Mouse (Mus musculus) gastrocnemius, postnatal 14 days (tissue): Measurements from ENCODE around the gene Spata2l. TPM values are rescaled to one million over a fixed set of nuclear protein-coding genes. Genes with fewer than 3 reads are reported as not detected.
"Not testable (repeated sequence)": the region's sequence is repeated elsewhere in the genome, so short reads cannot be mapped to it uniquely, and the experiment has no call there.

ENCODE experiments used
- DNase-seq: peaks from one replicate; pipeline ENCODE4 v3.0.0; 2021; ENCODE audit warnings: mixed read lengths
- intact Hi-C: fragments of 180-260 bp; cut with DNase I; formaldehyde crosslinking; loops from one replicate; pipeline ENCODE4 v1.15.1; 2025; ENCODE audit warnings: low total_unique reads
- total RNA-seq, 2 experiments: library from RNA; stranded (reverse); gene quantifications; 2 replicates each; pipeline ENCODE4 v1.2.3; 2021

Spata2l gene
- total RNA-seq, 2 experiments from 2014 or later, result 0.86 to 1.4 TPM

DNA sequence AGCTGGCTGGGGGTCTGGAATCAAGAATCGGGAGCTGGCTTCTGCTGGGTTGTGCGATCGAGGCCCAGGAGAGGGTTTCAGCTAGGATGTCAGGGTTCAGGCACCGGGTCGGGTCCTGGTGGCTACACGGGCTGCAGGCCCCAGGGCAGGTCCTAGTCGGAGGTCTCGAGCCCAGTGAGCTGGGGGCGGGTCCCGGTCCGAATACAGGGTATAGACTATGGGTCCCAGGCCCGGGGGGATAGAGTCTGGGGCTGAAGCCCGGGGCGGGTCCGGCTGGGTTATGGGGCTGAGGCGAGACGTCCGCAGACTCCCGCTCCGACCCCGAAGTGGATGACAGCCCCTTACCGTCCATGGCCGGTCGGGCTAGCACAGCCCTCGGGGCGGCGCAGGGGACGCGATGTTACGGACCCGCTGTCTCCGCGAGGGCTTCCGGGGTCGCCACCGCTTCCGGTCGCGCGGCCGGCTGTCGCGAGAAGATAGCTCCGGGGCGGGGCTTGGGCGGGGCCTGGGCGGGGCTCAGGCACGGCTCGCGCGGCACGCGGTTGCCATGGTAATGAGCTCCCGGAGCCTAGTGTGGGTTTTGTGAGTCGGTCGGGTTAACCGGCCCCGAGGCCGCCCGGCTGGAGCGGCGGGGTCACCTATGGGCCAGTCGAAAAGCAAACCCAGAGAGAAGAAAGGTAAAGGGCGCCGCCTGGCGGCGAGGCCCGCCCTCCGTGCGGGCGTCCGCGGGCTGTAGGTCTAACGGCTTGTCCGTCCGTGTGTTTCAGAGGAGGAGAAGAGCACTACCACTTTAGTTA, 23.5 kb downstream of the Spata2l start, which contains the start of the genes Chmp1a and Spata33:
Gene Chmp1a (minus strand): TSS at position 443 of the 797 bp plus-strand sequence.
Gene Spata33 (plus strand): TSS at position 512 of the 797 bp plus-strand sequence.
- peak; percentile 88 for DNase-seq
- intact Hi-C loops, result no loop called here

DNA sequence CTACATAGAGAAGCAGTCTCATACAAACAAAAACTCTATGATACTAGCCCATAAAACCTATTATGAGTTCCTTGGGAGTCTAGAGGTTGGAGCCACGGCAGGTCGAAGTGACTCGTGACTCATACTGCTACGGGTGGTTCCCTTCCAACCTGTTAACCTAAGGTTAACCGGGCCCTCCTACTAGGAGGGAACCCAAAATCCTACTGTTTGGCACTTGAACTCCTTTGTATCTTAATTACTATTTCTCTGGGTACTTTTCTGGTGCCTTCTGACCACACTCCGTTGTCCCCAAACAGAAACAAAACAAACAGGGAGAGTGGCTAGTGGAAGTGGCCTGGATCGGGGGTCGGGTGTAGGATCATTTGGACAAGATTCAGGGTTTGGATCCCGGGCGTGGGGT, 24.2 kb downstream of the Spata2l start:
- no peak for DNase-seq
- intact Hi-C loops, result no loop called here

DNA sequence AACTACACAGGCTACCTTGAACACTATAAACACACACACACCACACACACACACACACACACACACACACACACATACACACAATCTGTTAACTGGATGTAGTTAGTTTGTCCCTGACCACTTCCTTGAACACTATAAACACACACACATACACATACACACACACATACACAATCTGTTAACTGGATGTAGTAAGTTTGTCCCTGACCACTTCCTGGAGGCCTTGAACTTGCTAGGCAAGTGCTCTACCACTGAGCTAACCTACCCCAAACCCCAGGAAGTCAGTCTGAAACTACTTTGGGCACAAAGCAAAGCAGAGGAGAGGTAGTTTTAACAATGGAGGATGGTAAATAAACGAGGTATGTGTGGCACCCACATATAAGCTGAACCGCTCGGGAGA, 32.5 kb downstream of the Spata2l start:
- intact Hi-C loops, result loop anchor here (5.0 kb wide), 1 partner anchor 96 kb away; no protein-coding TSS in a partner anchor
- no peak for DNase-seq

DNA sequence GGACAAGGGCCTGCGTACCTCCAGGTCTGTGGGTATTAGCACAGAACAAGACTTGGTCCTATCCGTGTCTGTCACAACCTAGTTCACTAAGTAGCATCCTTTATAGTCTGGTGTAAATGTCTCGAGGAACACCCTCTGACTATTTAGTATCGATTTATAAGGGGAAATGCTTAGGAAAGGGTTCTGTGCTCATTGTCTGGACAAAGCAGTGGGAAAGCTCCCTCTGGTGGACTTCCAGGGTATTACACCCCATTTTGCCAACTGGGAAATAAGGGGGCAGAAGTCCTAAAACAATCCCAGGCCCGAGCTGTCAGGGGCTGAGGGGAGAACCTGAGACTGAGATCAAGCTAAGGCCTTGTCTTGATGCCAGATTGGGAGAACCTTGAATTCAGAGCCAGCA, 33.7 kb downstream of the Spata2l start:
- intact Hi-C loops, result loop anchor here (5.0 kb wide), 1 partner anchor 95 kb away; no protein-coding TSS in a partner anchor
- DNase-seq, result peak; percentile 64

DNA sequence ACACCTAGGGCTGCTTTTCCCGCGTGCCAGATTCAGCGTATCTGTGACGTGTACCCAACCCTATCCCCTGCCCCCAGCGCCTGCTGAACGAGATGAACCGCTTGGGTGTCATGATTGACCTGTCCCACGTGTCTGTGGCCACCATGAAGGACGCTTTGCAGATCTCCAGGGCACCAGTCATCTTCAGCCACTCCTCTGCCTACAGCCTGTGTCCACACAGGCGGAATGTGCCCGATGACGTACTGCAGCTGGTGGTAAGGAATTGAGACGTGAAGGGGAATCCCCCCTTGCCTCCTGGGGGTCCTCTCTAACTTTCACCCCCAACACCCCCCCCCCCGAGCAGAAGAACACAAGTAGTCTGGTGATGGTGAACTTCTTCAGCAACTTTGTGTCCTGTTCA, 36.2 kb downstream of the Spata2l start:
- DNase-seq, result no peak
- intact Hi-C loops, result loop anchor here (5.0 kb wide), 1 partner anchor 93 kb away; no protein-coding TSS in a partner anchor

DNA sequence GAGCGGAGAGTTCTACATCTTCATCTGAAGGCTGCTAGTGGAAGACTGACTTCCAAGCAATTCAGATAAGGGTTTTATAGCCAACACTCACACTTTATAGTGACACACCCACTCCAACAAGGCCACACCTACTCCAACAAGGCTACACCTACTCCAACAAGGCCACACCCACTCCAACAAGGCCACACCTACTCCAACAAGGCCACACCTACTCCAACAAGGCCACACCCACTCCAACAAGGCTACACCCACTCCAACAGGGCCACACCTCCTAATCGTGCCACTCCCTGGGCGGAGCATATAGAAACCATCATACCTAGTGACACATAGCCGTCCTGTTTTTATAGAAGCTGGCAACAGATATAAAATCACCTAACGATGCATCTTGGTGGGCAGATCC, 39.0 kb downstream of the Spata2l start:
- DNase-seq, intact Hi-C loops: not testable (repeated sequence)

DNA sequence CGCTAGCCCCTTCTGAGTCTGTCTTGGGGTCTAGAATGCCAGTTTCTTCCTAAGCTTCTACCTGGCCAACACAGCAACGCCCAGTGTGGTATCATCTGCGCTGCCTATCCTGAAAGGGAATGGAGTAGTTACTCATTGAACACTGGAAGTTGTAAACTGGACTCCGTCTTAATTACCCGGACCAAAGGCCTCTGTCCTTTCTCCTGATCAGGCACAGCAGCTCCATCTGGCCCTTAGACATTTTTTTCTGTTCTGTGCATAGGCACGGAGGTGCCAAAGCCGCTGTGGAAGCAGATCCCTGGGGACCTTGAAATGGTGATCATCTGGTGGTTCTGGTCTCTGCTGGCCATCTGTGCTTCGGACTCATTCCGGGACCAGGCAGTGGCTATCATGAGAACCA, 42.3 kb downstream of the Spata2l start:
- DNase-seq, result no peak
- intact Hi-C loops, result no loop called here

DNA sequence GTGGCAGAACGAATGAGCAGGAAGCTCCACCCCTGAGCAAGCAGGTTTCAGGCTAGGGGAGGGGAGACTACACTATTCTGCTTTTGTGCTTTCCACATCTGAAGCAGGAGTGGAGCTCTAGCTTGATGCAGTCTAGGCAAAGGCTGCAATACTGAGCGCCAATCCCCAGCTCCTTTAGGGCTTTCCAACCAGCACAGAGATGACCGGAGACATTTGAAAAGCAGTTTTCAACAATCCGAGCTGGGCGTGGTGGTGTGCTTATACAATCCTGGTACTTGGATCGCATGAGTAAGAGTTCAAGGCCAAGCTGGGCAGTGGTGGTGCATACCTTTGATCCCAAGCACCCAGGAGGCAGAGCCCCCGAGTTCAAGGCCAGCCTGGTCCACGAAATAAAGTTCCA, 44.1 kb downstream of the Spata2l start:
- intact Hi-C loops, result no loop called here
- DNase-seq, result no peak

DNA sequence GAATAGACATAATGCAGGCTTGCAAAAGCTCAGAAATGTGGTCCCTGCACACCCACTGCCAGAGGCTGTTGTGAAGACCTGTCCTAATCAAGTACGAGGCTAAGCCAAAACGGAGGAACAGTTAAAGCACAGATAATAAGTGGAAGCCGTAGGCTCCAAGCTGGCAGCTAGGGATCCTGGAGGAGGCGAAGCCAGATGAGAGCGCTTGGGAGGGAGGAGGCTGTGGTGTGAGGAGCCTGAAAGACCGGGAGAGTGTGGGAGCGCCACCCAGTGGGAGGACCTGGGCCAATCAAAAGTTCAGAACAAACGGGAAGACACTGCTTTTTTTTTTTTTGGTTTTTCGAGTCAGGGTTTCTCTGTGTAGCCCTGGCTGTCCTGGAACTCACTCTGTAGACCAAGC, 45.4 kb downstream of the Spata2l start:
- DNase-seq, result peak; percentile 85

DNA sequence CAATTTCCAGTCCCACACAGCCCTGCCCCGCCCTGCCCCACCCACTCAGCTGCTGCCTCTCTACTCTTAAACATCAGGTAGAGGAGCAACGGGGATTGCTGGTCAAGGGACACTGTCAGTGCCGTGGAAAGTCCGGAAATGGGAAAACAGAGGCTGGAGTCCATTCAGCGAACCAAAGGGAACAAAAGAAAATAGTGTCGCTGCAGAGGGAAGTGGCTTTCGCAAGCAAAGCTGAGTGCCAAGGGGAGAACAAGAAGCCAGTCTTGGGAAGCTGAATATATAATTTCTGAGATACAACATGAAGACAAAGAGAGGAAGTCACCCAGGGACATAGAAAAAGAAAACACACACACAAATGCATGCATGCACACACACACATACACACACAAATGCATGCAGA, 47.2 kb downstream of the Spata2l start:
- intact Hi-C loops, result loop anchor here (5.0 kb wide), 1 partner anchor 42 kb away; no protein-coding TSS in a partner anchor
- no peak for DNase-seq

More for the DNA sequence above, 45.4 kb downstream of the Spata2l start:
- intact Hi-C loops, result no loop called here

DNA sequence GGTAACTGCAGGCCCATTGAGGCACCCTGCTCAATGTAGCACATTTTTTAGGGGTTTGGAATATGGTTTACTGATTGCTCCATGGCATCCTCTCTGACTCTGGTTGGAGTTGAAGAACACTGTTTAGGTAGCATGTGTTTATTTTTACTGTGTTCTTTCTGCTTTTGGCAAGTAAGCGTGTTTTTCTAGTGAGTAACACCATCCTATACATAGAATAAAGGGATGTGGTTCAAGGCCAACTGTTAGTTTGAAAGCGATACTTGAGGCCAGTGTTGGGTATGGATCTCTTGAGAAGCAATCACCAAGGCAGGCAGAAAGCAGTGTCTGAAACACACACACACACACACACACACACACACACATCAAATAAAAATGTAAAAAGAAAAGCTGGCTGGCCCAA, 48.0 kb downstream of the Spata2l start:
- intact Hi-C loops, result loop anchor here (5.0 kb wide), 1 partner anchor 41 kb away; no protein-coding TSS in a partner anchor
- DNase-seq, result no peak

DNA sequence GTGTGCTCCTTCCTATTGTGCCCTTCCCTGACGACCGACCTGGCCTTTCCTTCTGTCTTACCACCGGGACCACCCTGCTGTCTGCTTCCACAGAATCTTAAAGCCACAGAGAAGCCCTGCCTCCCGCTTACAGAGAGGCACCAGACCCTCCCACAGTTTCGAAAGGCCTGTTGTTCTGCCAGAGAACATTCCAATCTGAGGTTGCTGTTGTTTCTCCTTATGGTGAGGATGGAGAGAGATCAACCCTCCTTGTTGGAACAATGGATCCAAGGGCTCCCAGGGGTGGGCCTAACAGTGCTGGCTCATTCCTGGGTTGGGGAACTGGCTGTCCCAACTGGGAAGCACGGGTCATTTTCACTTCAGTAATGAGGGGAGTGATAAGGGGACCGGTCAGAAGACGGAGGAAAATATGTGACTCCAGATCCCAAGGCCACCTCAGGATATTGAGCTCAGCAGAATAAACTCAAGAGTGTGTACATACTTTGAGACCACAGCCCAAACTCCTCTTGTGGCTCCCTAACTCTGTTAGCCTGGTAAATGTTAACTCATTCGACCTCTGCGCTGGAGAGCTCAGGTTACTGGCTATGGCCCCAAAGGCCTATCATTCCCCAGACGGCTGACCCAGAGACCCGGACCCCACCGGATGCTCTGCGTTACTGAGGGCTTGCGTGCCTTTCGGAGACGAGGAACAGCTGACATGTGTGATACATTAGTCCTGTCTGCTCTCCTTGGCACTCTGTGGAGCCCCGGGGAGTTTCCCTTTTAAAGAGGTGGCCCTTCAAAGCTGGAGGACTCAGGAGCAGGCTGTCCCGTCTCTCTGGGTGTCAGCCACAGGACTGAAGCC, 50.2 kb downstream of the Spata2l start, which contains the start of gene Dpep1:
Gene Dpep1 (plus strand): TSS at position 677 of the 844 bp plus-strand sequence.
- peak; percentile 58 for DNase-seq
- intact Hi-C loops, result loop anchor here (5.0 kb wide), 1 partner anchor 38 kb away; no protein-coding TSS in a partner anchor

DNA sequence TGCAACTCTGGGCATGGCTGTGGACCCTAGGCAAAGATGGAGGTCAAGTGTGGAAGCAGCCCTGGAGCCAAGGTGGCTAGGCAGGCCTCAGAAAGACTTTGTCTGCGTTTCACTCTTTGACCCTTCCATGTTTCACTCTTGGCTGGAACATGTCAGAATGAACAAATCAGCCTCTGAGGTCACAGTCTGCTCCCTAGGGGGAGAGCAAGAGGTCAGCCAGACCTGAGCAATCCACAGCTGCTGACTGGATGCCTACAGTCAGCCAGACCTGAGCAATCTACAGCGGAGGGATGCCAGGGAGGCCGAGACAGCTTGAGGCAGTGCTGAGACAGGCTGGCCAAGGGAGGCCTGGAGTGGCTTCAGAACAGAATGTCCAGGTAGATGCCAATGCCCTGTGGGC, 54.6 kb downstream of the Spata2l start:
- intact Hi-C loops, result no loop called here
- DNase-seq, result peak; percentile 72

Other genes starting within 250 kb of the Spata2l start
- gene Ankrd11, start 194.0 kb downstream of the Spata2l start, total RNA-seq, result 10 to 100 TPM; 40.2 to 43.2 TPM
- 10 to 100 TPM; 49.0 to 59.2 TPM for gene Spg7, start 173.3 kb downstream of the Spata2l start, total RNA-seq
- 100 to 1,000 TPM; 517 to 627 TPM for gene Rpl13, start 133.9 kb downstream of the Spata2l start, total RNA-seq
- gene Cpne7, start 118.9 kb downstream of the Spata2l start, total RNA-seq, result under 1 TPM; 0.31 to 0.73 TPM
- gene Sult5a1, start 77.9 kb downstream of the Spata2l start, total RNA-seq, result 1 to 10 TPM; 5.7 to 6.9 TPM
- 10 to 100 TPM; 11.8 to 20.9 TPM for gene Dpep1, start 50.0 kb downstream of the Spata2l start, total RNA-seq
- gene Chmp1a, start 23.5 kb downstream of the Spata2l start, total RNA-seq, result 10 to 100 TPM; 41.6 to 53.3 TPM
- gene Spata33, start 23.4 kb downstream of the Spata2l start, total RNA-seq, result 1 to 10 TPM; 1.6 to 1.8 TPM
- gene Cdk10, start 11.4 kb downstream of the Spata2l start, total RNA-seq, result 10 to 100 TPM; 11.5 to 12.0 TPM
- 1 to 10 TPM; 5.6 to 6.0 TPM for gene Zfp276, start 18.0 kb upstream of the Spata2l start, total RNA-seq
- 10 to 100 TPM; 11.7 to 12.0 TPM for gene Vps9d1, start 18.1 kb upstream of the Spata2l start, total RNA-seq
- gene Fanca, start 82.3 kb upstream of the Spata2l start, total RNA-seq, result 1 to 10 TPM in 1 of 2 experiments, under 1 TPM in 1; 0.92 to 1.3 TPM
- under 1 TPM; 0.44 to 0.92 TPM for gene Spire2, start 96.5 kb upstream of the Spata2l start, total RNA-seq
- gene Tcf25, start 137.5 kb upstream of the Spata2l start, total RNA-seq, result 100 to 1,000 TPM; 140 to 162 TPM
- gene Mc1r, start 170.9 kb upstream of the Spata2l start, total RNA-seq, result not detected
- under 1 TPM in 1 of 2 experiments, not detected in 1; 0.16 TPM for gene Tubb3, start 175.2 kb upstream of the Spata2l start, total RNA-seq
- gene Def8, start 187.3 kb upstream of the Spata2l start, total RNA-seq, result 10 to 100 TPM; 36.2 to 36.3 TPM
- 10 to 100 TPM; 35.4 to 36.3 TPM for gene Afg3l1, start 241.7 kb upstream of the Spata2l start, total RNA-seq